ENCODE assay signal across 27 mouse cellular contexts in the genomic region with DNA sequence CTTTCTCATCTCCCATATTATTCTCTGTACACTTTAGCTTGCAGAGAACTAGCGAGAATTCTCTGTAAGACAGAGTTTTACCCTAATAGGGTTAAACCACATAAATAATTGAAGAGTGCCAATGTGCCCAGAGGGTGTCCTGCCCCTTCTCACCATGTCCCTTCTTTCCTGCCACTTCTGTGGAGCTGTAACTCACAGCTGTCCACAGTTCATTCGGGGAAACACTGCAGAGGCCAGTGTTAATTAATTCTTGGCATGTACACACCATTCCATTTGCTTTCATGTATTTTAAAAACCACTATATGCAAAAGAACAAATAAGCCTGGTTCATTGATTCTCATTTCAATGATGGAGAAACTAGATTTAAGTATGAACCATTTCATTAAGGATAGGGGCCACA.
DNase-seq lines count a peak whose midpoint lies in the region; ATAC-seq and TF ChIP-seq lines count a peak whose summit lies in the region.
"Had no signal": no experiment of that assay in that cellular context is flagged by ENCODE, and none has a peak within 500 bp of the region (broad histone marks: within the 10 kb centered on the region; RNA-seq: fewer than 3 reads in every experiment).

No protein-coding gene starts in this region.

- no peak for DNase-seq in forebrain, postnatal 0 days
- peak; percentile 51 for DNase-seq in kidney, adult 2 months
- peak; percentile 54 for DNase-seq in Muller cell, postnatal 12 days (ENCODE audit: inconsistent ontology term)
- peak; percentile 4 for DNase-seq in kidney, postnatal 10 days
- DNase-seq in spleen, adult 18-20 months, result no peak
- DNase-seq: adrenal gland, postnatal 14 days; cerebellum, adult 11-12 months; cerebellum, adult 9-11 months; embryo, embryonic 11 days; heart, adult 2 months; left cerebral cortex, postnatal 4 days; lung, adult 18-20 months; lung, postnatal 4 days; thymus, postnatal 4 days had no signal

- TF ChIP-seq POLR2A in kidney, adult 2 months (IDR thresholded peaks at IDR 0.05; ENCODE audit: low read depth, low read length), result no peak

- no peaks in the 10 kb centered on the region for H3K9me3 ChIP-seq in forebrain, embryonic 12.5 days
- no peaks in the 10 kb centered on the region for H3K9me3 ChIP-seq in forebrain, postnatal 0 days (ENCODE audit: low read length)
- no peaks in the 10 kb centered on the region for H3K9me3 ChIP-seq in kidney, embryonic 16.5 days (ENCODE audit: low read length)
- H3K9me3 ChIP-seq in heart, embryonic 12.5 days (replicated peaks), result no peaks in the 10 kb centered on the region
- H3K9me3 ChIP-seq: embryonic facial prominence, embryonic 12.5 days; heart, embryonic 13.5 days; liver, embryonic 12.5 days; megakaryocyte, embryonic 14.5 days; midbrain, embryonic 12.5 days had no signal

- H3K9ac ChIP-seq in forebrain, embryonic 12.5 days, result no peak overlapping the region
- H3K9ac ChIP-seq in forebrain, postnatal 0 days, result no peak overlapping the region
- H3K9ac ChIP-seq in kidney, embryonic 16.5 days (replicated peaks; ENCODE audit: low read length), result no peak overlapping the region
- no peak overlapping the region for H3K9ac ChIP-seq in heart, embryonic 12.5 days
- H3K9ac ChIP-seq: embryonic facial prominence, embryonic 12.5 days; heart, embryonic 13.5 days; hindbrain, embryonic 14.5 days; liver, embryonic 12.5 days; midbrain, embryonic 12.5 days had no signal

- no peak overlapping the region for H3K27ac ChIP-seq in forebrain, embryonic 12.5 days
- H3K27ac ChIP-seq in forebrain, postnatal 0 days (ENCODE audit: low read depth, low read length), result no peak overlapping the region
- H3K27ac ChIP-seq in kidney, adult 2 months (ENCODE audit: insufficient read depth, low read depth, low read length), result no peak overlapping the region
- H3K27ac ChIP-seq in kidney, embryonic 16.5 days (ENCODE audit: low read length), result no peak overlapping the region
- H3K27ac ChIP-seq in heart, embryonic 12.5 days (ENCODE audit: poor library complexity, severe bottlenecking), result no peak overlapping the region
- H3K27ac ChIP-seq: embryonic facial prominence, embryonic 12.5 days; heart, adult 2 months; heart, embryonic 13.5 days; hindbrain, embryonic 14.5 days; layer of hippocampus, adult 2 months; liver, embryonic 12.5 days; midbrain, embryonic 12.5 days had no signal

- TF ChIP-seq CTCF in forebrain, postnatal 0 days (IDR thresholded peaks at IDR 0.05; ENCODE audit: low read depth), result no peak
- TF ChIP-seq CTCF in kidney, adult 2 months (conservative IDR thresholded peaks at IDR 0.05; ENCODE audit: insufficient read depth, insufficient read length, low read depth, low read length), result no peak

- peak; percentile 72; the same call in 1 of the 2 replicates for ATAC-seq in forebrain, embryonic 12.5 days (ENCODE audit: low FRiP score)
- ATAC-seq in forebrain, postnatal 0 days, result no peak
- ATAC-seq in kidney, embryonic 16.5 days (ENCODE audit: low FRiP score, low TSS enrichment), result no peak
- ATAC-seq in heart, embryonic 12.5 days (ENCODE audit: insufficient number of reproducible peaks, low FRiP score), result no peak
- ATAC-seq: intestine, postnatal 0 days; liver, embryonic 12.5 days; lung, postnatal 0 days had no signal

- H3K4me3 ChIP-seq in forebrain, embryonic 12.5 days (replicated peaks), result no peak overlapping the region
- no peak overlapping the region for H3K4me3 ChIP-seq in forebrain, postnatal 0 days (ENCODE audit: low read depth, low read length)
- H3K4me3 ChIP-seq in kidney, adult 2 months (ENCODE audit: insufficient read depth, low read depth, low read length), result no peak overlapping the region
- no peak overlapping the region for H3K4me3 ChIP-seq in kidney, embryonic 16.5 days (ENCODE audit: low read length)
- H3K4me3 ChIP-seq in heart, embryonic 12.5 days, result no peak overlapping the region
- H3K4me3 ChIP-seq: embryonic facial prominence, embryonic 12.5 days; heart, adult 2 months; heart, embryonic 13.5 days; layer of hippocampus, adult 2 months; liver, embryonic 12.5 days; megakaryocyte, embryonic 14.5 days; midbrain, embryonic 12.5 days had no signal

- H3K36me3 ChIP-seq in forebrain, embryonic 12.5 days (replicated peaks), result no peaks in the 10 kb centered on the region
- H3K36me3 ChIP-seq in forebrain, postnatal 0 days (ENCODE audit: insufficient read depth), result no peaks in the 10 kb centered on the region
- no peaks in the 10 kb centered on the region for H3K36me3 ChIP-seq in kidney, adult 2 months (ENCODE audit: control insufficient read depth, insufficient read depth, low read length)
- H3K36me3 ChIP-seq in kidney, embryonic 16.5 days (ENCODE audit: insufficient read depth, low read length), result no peaks in the 10 kb centered on the region
- H3K36me3 ChIP-seq in heart, embryonic 12.5 days, result no peaks in the 10 kb centered on the region
- H3K36me3 ChIP-seq: embryonic facial prominence, embryonic 12.5 days; heart, embryonic 13.5 days; liver, embryonic 12.5 days; midbrain, embryonic 12.5 days had no signal

- WGBS in forebrain, embryonic 12.5 days, result 23% methylated on average over 2 of the region's 2 CpGs
- WGBS in forebrain, postnatal 0 days, result 8% methylated on average over 2 of the region's 2 CpGs
- 29% methylated on average over 2 of the region's 2 CpGs for WGBS in kidney, adult 2 months
- WGBS in kidney, embryonic 16.5 days, result 32% methylated on average over 2 of the region's 2 CpGs
- WGBS in heart, embryonic 12.5 days, result 70% methylated on average over 2 of the region's 2 CpGs

- no peaks in the 10 kb centered on the region for H3K4me1 ChIP-seq in forebrain, embryonic 12.5 days
- H3K4me1 ChIP-seq in forebrain, postnatal 0 days (ENCODE audit: insufficient read depth), result no peaks in the 10 kb centered on the region
- H3K4me1 ChIP-seq in kidney, adult 2 months (ENCODE audit: control insufficient read depth, insufficient read depth, low read length), result no peaks in the 10 kb centered on the region
- no peaks in the 10 kb centered on the region for H3K4me1 ChIP-seq in kidney, embryonic 16.5 days (ENCODE audit: insufficient read depth, low read length)
- H3K4me1 ChIP-seq in heart, embryonic 12.5 days (replicated peaks), result no peaks in the 10 kb centered on the region
- H3K4me1 ChIP-seq: embryonic facial prominence, embryonic 12.5 days; heart, embryonic 13.5 days; liver, embryonic 12.5 days; megakaryocyte, embryonic 14.5 days; midbrain, embryonic 12.5 days had no signal

- H3K4me2 ChIP-seq in forebrain, embryonic 12.5 days, result no peak overlapping the region
- no peak overlapping the region for H3K4me2 ChIP-seq in forebrain, postnatal 0 days (ENCODE audit: low read depth)
- no peak overlapping the region for H3K4me2 ChIP-seq in kidney, embryonic 16.5 days (replicated peaks; ENCODE audit: low read depth, low read length)
- no peak overlapping the region for H3K4me2 ChIP-seq in heart, embryonic 12.5 days
- H3K4me2 ChIP-seq: embryonic facial prominence, embryonic 12.5 days; heart, embryonic 13.5 days; hindbrain, embryonic 14.5 days; liver, embryonic 12.5 days; midbrain, embryonic 12.5 days had no signal

- no peaks in the 10 kb centered on the region for H3K27me3 ChIP-seq in forebrain, embryonic 12.5 days
- H3K27me3 ChIP-seq in forebrain, postnatal 0 days (ENCODE audit: insufficient read depth, low read length), result no peaks in the 10 kb centered on the region
- H3K27me3 ChIP-seq in kidney, adult 2 months (replicated peaks; ENCODE audit: control insufficient read depth, insufficient read depth, low read length), result no peaks in the 10 kb centered on the region
- no peaks in the 10 kb centered on the region for H3K27me3 ChIP-seq in kidney, embryonic 16.5 days (ENCODE audit: insufficient read depth, low read length)
- no peaks in the 10 kb centered on the region for H3K27me3 ChIP-seq in heart, embryonic 12.5 days (replicated peaks)
- H3K27me3 ChIP-seq: CH12.LX; embryonic facial prominence, embryonic 12.5 days; heart, embryonic 13.5 days; liver, embryonic 12.5 days; megakaryocyte, embryonic 14.5 days; midbrain, embryonic 12.5 days had no signal

Comparison
In these comparisons a context has a peak if more than half of its experiments do, and no peak if none do; other contexts are left out.
1. DNase-seq: peak in kidney, adult 2 months (single experiment), Muller cell, postnatal 12 days (single experiment) and kidney, postnatal 10 days (single experiment); none in forebrain, postnatal 0 days (single experiment) and spleen, adult 18-20 months (0 of 2).